Mouse (Mus musculus) liver, adult (tissue): ENCODE data around the gene Toe1.

ENCODE experiments used
- GATA4 ChIP-seq: IDR thresholded peaks from 2 replicates; pipeline ENCODE4 v1.6.1; 2014; ENCODE audit warnings: mild to moderate bottlenecking, low read length; ENCODE audit not compliant: insufficient replicate concordance

The Toe1 gene

GRCm38 (mm10) chr4:116807197-116808129 is at the start of gene Toe1, which contains the start of gene Mutyh:
TSS of gene Toe1 (minus strand) at chr4:116807640.
TSS of gene Mutyh (plus strand) at chr4:116807723.
- no peak for TF ChIP-seq GATA4

GRCm38 (mm10) chr4:116857203-116857602 is 49.8 kb upstream of the Toe1 start:
- no peak for TF ChIP-seq GATA4

- TF ChIP-seq GATA4: no peak
Measured at GRCm38 (mm10) chr4:116854286-116854685, 46.8 kb upstream of the Toe1 start.

- TF ChIP-seq GATA4: no peak
Measured at GRCm38 (mm10) chr4:116849901-116850300, 42.5 kb upstream of the Toe1 start.

- no peak for TF ChIP-seq GATA4
Measured at GRCm38 (mm10) chr4:116844324-116844723, 36.9 kb upstream of the Toe1 start.

DNA sequence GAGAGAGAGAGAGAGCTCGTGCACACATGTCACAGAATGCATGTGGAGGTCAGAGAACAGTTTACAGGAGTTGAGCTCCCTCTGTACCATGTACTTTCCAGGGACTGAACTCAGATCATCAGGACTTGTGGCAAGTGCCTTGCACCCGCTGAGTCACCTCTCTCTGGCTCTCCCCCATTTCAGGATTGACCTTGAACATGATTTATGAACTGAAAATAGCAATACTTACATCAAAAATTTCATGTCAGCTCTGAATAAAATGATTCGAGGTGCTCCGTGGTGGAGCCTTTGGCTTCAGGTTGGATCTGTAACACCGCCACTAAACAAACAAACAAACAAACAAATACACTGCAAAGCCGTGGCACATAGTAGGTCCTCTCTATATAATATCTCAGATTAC is 33.4 kb upstream of the Toe1 start:
- TF ChIP-seq GATA4: no peak

DNA sequence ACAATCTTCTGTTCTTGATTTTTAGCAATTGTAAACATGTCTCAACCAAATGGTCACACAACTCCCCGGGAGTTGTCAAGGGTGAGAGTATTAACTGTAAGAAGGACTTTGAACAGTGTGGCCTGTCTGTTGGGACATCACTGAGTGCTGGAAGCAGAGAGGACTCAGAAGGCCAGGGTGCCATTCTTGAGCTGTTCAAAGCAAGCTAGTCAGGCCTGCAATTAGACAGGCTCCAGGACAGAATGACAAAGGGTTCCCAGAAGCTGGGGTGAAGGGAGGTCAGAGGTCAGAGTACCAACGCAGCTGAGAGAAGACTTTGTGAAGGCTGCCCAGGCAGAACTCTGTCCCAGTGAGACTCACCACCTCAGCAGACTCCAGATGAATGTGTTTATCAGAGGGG is 31.6 kb upstream of the Toe1 start:
- TF ChIP-seq GATA4: no peak

- no peak for TF ChIP-seq GATA4
Measured at GRCm38 (mm10) chr4:116830070-116830368, 22.6 kb upstream of the Toe1 start.

- TF ChIP-seq GATA4: no peak
Measured at GRCm38 (mm10) chr4:116829364-116830069, 22.1 kb upstream of the Toe1 start.

DNA sequence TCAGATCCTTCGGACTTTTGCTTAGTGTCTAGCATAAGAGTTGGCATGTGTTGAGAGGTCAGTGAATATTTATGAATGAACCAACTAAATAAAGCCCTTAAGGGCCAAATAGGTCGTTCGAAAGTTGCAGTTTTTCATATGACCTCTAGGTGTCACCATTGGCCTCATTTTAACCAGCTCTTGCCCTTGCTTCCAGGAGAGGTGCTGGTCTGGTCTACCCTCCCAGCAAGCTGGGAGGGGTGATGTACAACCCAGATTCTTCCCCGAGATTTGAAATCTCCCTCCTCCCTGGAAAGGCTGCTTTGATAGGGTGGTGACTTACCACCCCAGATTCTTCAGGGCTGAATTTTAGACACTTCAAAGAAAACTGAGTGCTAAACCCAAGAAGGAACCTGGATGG is 20.4 kb upstream of the Toe1 start:
- no peak for TF ChIP-seq GATA4

DNA sequence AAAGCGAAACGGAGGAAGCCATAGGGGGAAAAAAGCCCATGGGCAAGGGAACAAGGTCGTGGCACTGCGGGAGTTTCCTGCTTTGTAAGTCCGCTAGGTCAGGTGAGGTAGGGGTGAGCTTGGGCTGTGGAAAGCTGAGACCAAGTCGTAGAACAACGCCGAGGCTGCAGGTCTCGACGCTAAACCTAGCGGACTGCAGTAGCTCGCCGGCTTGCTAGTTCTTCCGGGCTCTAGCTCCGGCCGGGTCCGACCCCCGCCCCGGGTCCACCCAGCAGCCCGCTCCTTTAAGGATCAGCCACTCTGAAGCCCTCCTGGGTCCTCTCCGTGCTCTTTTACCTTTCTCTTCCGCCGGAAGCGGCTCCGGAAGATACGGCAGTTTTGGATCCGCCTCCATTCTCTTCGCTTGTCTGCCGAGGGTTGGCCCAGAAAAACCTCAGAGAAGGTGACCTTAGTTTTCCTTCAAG is 17.1 kb upstream of the Toe1 start:
- no peak for TF ChIP-seq GATA4

DNA sequence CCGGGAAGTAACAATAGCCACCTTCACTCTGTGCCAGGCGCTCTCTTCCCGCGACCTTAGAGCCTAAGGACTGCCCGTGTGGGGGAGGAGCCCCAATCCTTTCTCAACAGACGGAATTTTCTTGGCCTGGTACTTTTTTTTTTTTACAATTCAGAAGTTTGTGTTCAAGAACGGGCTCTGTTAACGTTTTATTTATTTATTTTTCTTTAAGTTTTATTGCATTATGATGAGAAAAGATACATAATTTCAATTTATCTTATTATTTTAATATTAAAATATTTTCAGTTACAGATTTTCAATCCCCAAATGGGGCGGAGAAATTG is 14.2 kb upstream of the Toe1 start, which contains the start of gene Hpdl:
Gene Hpdl, minus strand, starts transcription at position 14 of the 323 bp plus-strand sequence.
- no peak for TF ChIP-seq GATA4

DNA sequence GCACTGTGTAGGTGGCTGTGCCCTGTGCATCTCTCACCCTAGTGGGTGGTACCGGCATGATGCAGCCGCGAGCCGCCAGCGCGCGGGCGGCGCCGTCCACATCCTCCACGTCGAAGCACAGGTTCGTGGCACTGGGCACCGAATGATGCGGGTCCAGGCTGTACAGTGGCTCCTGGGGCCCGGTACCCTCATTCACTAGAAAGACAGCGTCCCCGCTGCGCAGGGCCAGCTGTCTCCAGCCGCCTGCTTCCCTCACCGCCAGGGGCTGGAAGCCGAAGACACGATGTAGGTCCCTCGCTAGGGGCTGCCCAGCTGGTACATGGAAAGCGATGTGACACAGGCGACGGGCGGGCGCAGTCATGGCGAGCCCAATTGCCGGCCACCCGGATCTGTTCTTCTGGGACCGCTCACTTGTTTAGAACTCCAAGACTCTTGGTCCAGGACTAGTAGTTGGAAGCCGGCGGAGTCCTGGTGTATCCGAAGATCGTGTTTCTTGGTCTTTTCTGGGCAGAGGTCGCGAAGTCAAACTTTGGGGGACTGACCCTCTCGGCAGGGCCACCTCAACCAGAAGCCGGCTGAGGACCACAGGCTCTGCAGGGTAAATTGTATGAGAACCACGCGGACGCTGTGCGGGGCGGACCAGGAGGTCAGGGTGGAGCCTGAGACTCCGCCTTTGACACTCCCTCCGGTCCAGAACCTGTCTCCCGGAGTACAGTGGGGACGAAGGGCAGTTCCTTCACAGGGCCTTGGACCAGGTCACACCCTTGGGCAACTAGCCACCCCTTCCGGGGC is 13.7 kb upstream of the Toe1 start:
- no peak for TF ChIP-seq GATA4

GRCm38 (mm10) chr4:116819968-116820901 is 12.8 kb upstream of the Toe1 start:
- no peak for TF ChIP-seq GATA4
